9 mouse cellular contexts compared by ENCODE assay signal in the genomic region with DNA sequence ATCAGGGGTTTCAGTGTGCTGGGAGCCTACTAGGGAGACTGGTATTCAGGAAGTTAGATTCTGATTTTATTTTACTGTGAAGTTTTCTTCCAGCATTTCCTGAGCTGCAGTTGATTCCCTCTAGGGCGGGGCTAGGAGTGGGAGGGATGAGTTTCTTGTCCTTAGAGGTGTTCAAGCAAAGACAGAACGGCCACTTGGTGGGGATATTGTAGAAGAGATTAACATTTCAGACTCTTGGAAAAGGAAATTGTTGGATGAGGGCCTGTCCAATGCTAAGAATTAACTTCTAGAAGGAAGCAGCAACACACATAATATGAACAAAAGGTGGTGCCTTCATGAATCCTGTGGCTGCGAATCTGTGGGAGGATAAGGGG.
DNase-seq lines count a peak whose midpoint lies in the region; ATAC-seq lines count a peak whose summit lies in the region.
"Had no signal": no experiment of that assay in that cellular context is flagged by ENCODE, and none has a peak within 500 bp of the region (broad histone marks: within the 10 kb centered on the region; RNA-seq: fewer than 3 reads in every experiment).

No protein-coding gene starts in this region.

- no peaks in the 10 kb centered on the region for H3K36me3 ChIP-seq in limb, embryonic 10.5 days

- no peak for DNase-seq in frontal cortex, postnatal 25 days (ENCODE audit: low spot score in 2 of 2)
- peak; percentile 29 to 36 for DNase-seq in right cerebral cortex, adult 2 months (ENCODE audit: low spot score in 2 of 2)
- DNase-seq in right cerebral cortex, postnatal 4 days: no peak
- no peak for DNase-seq in limb, embryonic 10.5 days (ENCODE audit: low spot score)
- DNase-seq in adrenal gland, postnatal 4 days (ENCODE audit: low spot score in 2 of 2): no peak
- no peak for DNase-seq in layer of hippocampus, postnatal 36 days
- DNase-seq in cerebellum, adult 18-20 months: no peak
- DNase-seq: adrenal gland, adult 8-10 months had no signal

- whole genome bisulfite sequencing in limb, embryonic 10.5 days: 28% methylated on average over 3 of the region's 3 CpGs

- no peaks in the 10 kb centered on the region for H3K27me3 ChIP-seq in limb, embryonic 10.5 days (ENCODE audit: low read depth, poor library complexity, severe bottlenecking)

- ATAC-seq in frontal cortex, adult (ENCODE audit: low TSS enrichment): peak; percentile 80

- H3K27ac ChIP-seq in limb, embryonic 10.5 days: peak overlapping the region; percentile 72

- H3K4me1 ChIP-seq in limb, embryonic 10.5 days: peaks cover 32% of the 10 kb centered on the region

- no peaks in the 10 kb centered on the region for H3K9me3 ChIP-seq in limb, embryonic 10.5 days (replicated peaks)

- no peak overlapping the region for H3K4me3 ChIP-seq in limb, embryonic 10.5 days

Comparison
In these comparisons a context has a peak if more than half of its experiments do, and no peak if none do; other contexts are left out.
1. DNase-seq: peak in right cerebral cortex, adult 2 months (2 of 2); none in frontal cortex, postnatal 25 days (0 of 2), right cerebral cortex, postnatal 4 days (single experiment), limb, embryonic 10.5 days (single experiment), adrenal gland, postnatal 4 days (0 of 2), layer of hippocampus, postnatal 36 days (0 of 2) and cerebellum, adult 18-20 months (0 of 2).